Mouse (Mus musculus) heart, embryonic 13.5 days (tissue): ENCODE measurements at regions not wholly inside any gene's neighbourhood (a gene's known extent, or its start where the extent isn't known, plus 50 kb on each side); places are given as distances from the start of the nearest gene placed in this dataset.

Experiments used
- ATAC-seq: fragments of 200-750 bp; cut with Nextera tagmentation; 2 replicates; pipeline ENCODE4 v1.8.0; 2017; ENCODE audit warnings: moderate TSS enrichment; ENCODE audit not compliant: insufficient number of reproducible peaks, low FRiP score, low TSS enrichment; ENCODE audit errors: extremely low read depth
- H3K27ac ChIP-seq: fragments of 300-500 bp; sonication (generic); replicated peaks from 2 replicates; pipeline ENCODE4 v1.5.1; 2015; ENCODE audit warnings: moderate library complexity, mild to moderate bottlenecking, inconsistent platforms
- H3K27me3 ChIP-seq: fragments of 300-500 bp; sonication (generic); replicated peaks from 2 replicates; pipeline ENCODE4 v1.6.1; 2015; ENCODE audit warnings: mild to moderate bottlenecking, inconsistent platforms
- H3K36me3 ChIP-seq: fragments of 300-500 bp; sonication (generic); 2 replicates; pipeline ENCODE4 v1.6.1; 2015; ENCODE audit warnings: mild to moderate bottlenecking, inconsistent platforms
- H3K4me1 ChIP-seq: fragments of 300-500 bp; sonication (generic); 2 replicates; pipeline ENCODE4 v1.6.1; 2015; ENCODE audit warnings: inconsistent platforms
- H3K4me2 ChIP-seq: fragments of 300-500 bp; sonication (generic); 2 replicates; pipeline ENCODE4 v1.6.1; 2015; ENCODE audit warnings: inconsistent platforms, mild to moderate bottlenecking, moderate library complexity
- H3K4me3 ChIP-seq: fragments of 300-500 bp; sonication (generic); 2 replicates; pipeline ENCODE4 v1.5.1; 2015; ENCODE audit warnings: moderate library complexity, mild to moderate bottlenecking, inconsistent platforms
- H3K9ac ChIP-seq: fragments of 300-500 bp; sonication (generic); 2 replicates; pipeline ENCODE4 v1.6.1; 2015; ENCODE audit warnings: inconsistent platforms, mild to moderate bottlenecking, moderate library complexity
- H3K9me3 ChIP-seq: fragments of 300-500 bp; sonication (generic); 2 replicates; pipeline ENCODE4 v1.6.1; 2016; ENCODE audit warnings: inconsistent platforms
- WGBS: fragments of 180-500 bp; shearing (Covaris S2); methylation state at CpG from one replicate; pipeline ENCODE4 v1.1.7; 2015; ENCODE audit warnings: mixed read lengths; 5-methylcytosine and 5-hydroxymethylcytosine counted together

- no peak overlapping the region for H3K9ac ChIP-seq
- 66% methylated on average over 7 of the region's 7 CpGs for WGBS
- no peak overlapping the region for H3K27ac ChIP-seq
- no peaks in the 10 kb centered on the region for H3K36me3 ChIP-seq
- H3K4me2 ChIP-seq: no peak overlapping the region
- H3K9me3 ChIP-seq: no peaks in the 10 kb centered on the region
- H3K27me3 ChIP-seq: no peaks in the 10 kb centered on the region
- ATAC-seq: no peak
- H3K4me3 ChIP-seq: no peak overlapping the region
- peaks cover 3% of the 10 kb centered on the region for H3K4me1 ChIP-seq
Observed at GRCm38 (mm10) chr13:115171347-115172062, 69.7 kb upstream of the Itga1 start.

GRCm38 (mm10) chr13:115165981-115166380, 64.2 kb upstream of the Itga1 start:
- H3K9me3 ChIP-seq: no peaks in the 10 kb centered on the region
- ATAC-seq: no peak
- H3K4me3 ChIP-seq: no peak overlapping the region
- no peaks in the 10 kb centered on the region for H3K27me3 ChIP-seq
- no peaks in the 10 kb centered on the region for H3K36me3 ChIP-seq
- H3K27ac ChIP-seq: no peak overlapping the region
- H3K9ac ChIP-seq: no peak overlapping the region
- no peak overlapping the region for H3K4me2 ChIP-seq
- WGBS: 59% methylated on average over 3 of the region's 3 CpGs
- peaks cover 26% of the 10 kb centered on the region for H3K4me1 ChIP-seq

GRCm38 (mm10) chr13:115162689-115163413, 61.1 kb upstream of the Itga1 start:
- no peak overlapping the region for H3K4me2 ChIP-seq
- no peak overlapping the region for H3K4me3 ChIP-seq
- H3K27ac ChIP-seq: no peak overlapping the region
- peaks cover 35% of the 10 kb centered on the region for H3K4me1 ChIP-seq
- ATAC-seq: no peak
- no peaks in the 10 kb centered on the region for H3K27me3 ChIP-seq
- WGBS: 53% methylated on average over 4 of the region's 4 CpGs
- no peaks in the 10 kb centered on the region for H3K9me3 ChIP-seq
- H3K36me3 ChIP-seq: no peaks in the 10 kb centered on the region
- no peak overlapping the region for H3K9ac ChIP-seq

GRCm38 (mm10) chr13:115159386-115159785, 57.6 kb upstream of the Itga1 start:
- Histone ChIP-seq H3K4me2 (no peak overlapping the region), H3K4me1 (peaks cover 24% of the 10 kb centered on the region), H3K27ac (no peak overlapping the region), H3K36me3 (no peaks in the 10 kb centered on the region), H3K9me3 (no peaks in the 10 kb centered on the region), H3K4me3 (no peak overlapping the region), H3K27me3 (no peaks in the 10 kb centered on the region), H3K9ac (no peak overlapping the region)
- 36% methylated on average over 4 of the region's 4 CpGs for WGBS
- no peak for ATAC-seq
